Mouse (Mus musculus): ENCODE data around the gene Derl3.
"Not testable (repeated sequence)": the region's sequence is repeated elsewhere in the genome, so short reads cannot be mapped to it uniquely, and the experiment has no call there.

Gene Derl3

DNA sequence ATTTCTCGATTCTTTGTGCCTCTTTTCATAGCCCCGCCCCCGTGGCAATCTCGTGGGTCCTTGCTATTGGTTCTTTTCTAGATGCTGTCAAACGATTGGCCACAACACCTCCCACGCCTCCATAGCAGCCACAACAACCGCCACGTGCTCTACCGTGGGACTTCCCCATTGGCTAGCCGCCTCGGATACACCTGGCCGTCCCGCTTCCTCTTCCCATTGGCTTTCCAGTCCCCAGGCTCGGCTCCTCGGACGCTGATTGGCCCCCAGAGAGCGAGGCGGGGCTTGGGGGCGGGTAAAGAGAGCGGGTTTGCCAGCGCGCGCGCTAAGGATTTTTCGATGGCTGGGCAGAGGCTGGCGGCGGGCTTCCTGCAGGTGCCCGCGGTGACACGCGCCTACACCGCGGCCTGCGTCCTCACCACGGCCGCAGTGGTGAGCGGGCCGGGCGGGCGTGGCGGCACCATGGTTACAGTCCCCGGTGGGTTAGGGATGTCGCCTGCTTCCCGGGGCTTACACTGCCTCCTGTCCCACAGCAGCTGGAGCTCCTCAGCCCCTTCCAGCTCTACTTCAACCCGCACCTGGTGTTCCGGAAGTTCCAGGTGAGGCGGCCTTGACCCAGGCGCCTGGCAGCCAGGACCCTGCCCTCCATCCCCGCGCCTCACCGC is at the start of gene Derl3:
Derl3 (plus strand) TSS at position 325 of the 662 bp plus-strand sequence.
- DNase-seq (ENCODE audit: low read depth, low spot score) = peak; percentile 79

DNA sequence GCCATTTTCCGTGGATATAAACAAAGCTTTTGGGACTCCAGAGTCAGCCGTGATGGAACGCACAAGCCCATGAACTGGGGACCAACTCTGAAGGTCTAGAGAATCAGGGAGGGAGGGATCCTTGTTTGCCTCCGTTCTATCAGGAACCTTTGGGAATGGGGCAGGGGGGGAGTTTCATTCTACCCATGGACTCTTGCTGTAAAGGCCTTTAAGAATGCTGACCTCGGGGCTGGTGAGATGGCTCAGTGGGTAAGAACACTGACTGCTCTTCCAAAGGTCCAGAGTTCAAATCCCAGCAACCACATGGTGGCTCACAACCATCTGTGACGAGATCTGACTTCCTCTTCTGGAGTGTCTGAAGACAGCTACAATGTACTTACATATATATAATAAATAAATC is 49.3 kb upstream of the Derl3 start:
- DNase-seq (ENCODE audit: low read depth, low spot score) = not testable (repeated sequence)

DNA sequence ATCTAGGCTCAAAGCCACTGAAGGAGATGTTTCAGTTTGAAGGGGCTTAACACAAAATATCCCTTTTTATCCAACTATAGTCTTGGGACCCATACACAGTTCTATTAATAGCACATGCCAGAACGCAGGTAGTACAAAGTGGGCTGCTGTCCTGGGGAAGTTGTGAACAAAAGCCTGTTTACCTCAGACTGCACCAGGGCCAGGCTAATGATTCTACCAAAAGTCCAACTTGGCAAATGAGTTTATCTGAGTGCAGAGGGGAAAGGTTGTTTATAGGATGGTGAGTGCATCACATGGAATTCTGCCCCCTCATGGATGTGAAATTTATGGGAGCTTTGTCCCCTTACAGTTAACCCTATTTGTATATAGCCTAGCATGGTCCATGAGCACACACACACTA is 48.4 kb upstream of the Derl3 start:
- DNase-seq (ENCODE audit: low read depth, low spot score) = no peak

DNA sequence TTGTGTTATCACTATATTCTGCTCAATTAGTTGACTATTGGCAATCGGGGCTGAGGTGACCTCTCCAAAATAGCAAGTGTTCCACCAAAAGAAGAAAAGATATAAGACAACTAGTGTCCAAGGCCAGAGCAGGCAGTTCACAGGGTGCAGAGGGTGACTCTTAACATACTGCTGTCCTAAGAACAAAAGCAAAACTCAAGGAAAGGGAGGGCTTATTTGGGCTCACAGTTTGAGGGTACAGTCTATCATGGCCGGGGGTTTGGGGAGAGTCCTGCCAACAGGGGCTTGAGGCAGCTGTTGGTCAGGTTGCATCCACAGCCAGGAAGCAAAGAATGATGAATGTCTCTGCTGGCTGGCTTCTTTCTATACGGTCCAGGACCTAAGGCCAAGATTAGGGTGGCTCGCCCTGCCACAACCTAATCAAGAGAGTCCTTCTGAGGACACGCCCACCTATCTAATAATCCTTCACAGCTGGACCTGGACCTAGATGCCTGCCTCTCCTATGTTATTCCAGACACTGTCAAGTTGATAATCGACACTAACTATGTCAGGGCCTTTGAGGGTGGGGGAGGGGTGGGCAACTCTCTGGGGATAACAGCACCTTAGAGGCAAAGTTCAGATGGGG is 47.8 kb upstream of the Derl3 start:
- peak; percentile 68 for DNase-seq (ENCODE audit: low read depth, low spot score)

DNA sequence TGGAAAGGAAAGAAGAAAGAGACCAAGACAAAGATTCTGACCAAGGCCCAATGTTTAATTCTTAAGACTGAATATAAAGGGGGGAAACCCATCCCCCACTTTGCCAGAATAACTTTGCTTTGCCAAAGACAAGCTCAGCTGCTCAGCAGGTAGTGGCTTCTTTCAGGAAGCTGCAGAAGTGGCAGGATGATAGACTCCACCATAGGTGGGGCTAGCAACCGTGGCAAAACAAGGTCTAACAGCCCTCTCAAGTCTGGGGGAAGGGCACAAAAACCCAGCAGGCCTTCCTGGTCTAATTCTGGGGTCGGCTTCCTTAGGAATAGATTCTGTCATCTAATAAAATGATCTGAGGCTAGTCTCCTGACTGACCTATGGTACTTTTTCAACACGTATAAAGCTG is 44.8 kb upstream of the Derl3 start:
- no peak for DNase-seq (ENCODE audit: low read depth, low spot score)

DNA sequence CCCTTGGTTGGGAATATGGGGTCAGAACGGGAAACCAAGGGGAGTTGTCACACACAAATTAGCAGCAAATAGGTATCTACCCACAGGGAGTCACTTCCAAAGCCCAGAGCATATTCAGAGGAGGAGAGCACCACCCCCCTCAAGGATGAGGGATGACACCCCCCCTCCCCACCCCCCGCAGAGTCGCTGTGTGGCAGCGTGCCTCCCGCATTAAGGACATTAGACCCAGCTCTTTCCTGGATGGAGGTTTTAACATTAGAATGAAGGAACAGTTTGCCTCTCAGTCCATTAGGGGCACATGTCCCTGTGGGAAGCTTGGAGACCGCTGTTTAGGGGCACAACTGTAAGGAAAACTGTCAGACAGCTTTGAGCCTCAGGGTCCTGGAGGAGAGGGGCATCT is 42.1 kb upstream of the Derl3 start:
- DNase-seq (ENCODE audit: low read depth, low spot score) = no peak

DNA sequence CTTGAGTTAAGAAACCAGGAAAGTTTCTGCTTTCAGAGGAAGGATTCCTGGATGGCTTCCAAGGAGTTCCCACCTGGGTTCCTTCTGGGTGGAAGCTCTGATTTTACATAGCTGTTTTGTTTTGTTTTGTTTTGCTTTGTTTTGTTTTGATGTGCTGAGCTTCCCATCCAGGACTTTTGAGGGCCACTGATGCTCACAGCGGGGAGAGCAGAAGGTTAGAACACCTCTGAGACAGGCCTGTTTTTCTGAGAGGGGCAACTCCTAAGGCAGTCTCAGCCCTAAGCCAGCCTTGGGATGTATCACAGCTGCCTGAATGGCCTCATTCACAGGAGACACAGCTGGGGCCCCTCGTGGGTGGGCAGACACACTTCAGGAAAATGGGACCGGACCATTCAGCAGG is 41.5 kb upstream of the Derl3 start:
- DNase-seq (ENCODE audit: low read depth, low spot score) = no peak

DNA sequence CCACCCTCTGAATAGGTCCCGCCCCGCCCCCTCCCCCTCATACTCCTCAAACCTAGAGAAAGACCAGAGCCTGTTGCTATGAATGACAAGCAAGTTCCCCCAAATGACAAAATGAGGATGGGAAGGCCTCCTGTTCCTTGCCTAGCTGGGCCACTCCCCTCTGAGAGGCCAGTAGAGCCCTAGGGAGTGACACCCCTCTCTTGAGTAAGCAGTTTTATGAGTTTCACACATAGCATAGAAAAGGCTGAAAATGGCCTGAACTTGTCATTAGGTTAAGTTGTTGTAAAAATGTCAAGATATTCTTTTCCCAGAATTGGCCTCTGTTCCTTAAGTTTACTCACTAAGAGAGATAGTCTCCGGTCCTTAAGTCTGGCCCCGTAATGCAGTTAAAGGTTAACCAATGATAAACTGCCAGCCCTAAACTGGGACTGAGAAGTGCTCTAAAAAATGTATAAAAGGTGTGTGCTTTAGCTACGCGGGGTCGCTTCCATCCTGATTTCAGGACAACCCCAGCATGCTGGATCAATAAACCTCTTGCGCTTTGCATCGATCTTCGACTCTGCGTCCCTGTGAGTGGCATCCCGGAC is 40.6 kb upstream of the Derl3 start:
- DNase-seq (ENCODE audit: low read depth, low spot score) = no peak

DNA sequence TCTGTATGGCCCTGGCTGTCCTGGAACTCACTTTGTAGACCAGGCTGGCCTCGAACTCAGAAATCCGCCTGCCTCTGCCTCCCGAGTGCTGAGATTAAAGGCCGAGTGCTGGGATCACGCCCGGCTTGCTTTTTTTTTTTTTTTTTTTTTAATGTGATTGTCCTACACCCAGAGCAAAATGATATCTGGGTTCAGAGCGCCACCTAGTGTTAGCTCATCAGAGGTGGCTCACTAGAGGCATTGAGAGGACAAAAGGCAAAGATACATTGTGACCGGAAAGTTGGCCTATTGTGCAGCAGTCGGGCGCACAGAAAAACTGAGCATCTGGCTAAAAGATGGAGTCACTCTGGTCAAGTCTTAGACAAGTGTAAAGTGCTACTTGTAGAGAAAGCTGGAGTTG is 39.8 kb upstream of the Derl3 start:
- DNase-seq (ENCODE audit: low read depth, low spot score) = peak; percentile 77

DNA sequence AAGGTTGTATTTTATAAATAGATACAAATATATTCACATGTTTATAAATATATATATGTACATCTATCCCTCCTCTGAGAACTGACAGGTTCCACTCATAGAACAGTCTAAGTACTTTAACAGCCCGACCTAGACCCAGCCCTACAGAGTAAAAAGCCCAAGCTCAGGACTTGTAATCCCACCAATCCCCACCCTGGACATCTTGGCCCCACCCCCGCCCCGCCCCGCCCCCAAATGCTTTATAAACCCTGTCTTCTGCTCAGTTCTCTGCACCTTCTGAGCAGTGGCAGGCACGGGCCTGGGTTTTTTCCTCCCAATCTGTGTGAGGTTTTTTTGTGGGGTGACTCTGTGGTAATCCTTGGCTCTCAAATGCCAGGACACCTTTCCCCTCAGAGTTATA is 39.1 kb upstream of the Derl3 start:
- DNase-seq (ENCODE audit: low read depth, low spot score) = no peak

DNA sequence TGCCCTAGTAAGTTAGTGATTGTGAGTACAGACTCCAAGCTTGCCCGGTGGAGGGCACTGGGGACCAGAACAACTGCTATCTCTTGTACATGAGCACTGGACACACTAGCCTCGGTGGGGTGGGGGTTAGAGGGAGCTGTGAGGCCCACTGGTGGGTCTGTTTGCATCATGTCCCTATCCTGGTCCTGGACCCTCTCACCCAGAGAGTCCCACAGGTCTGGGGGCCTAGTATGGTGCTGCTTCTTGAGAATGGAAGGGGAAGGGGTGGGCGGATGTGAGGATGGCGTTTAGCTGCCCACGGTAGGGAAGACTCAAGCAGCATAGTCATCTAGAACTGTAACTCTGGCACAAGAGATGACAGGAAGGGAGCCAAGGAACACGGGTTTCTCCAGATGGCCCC is 38.4 kb upstream of the Derl3 start:
- DNase-seq (ENCODE audit: low read depth, low spot score) = no peak

DNA sequence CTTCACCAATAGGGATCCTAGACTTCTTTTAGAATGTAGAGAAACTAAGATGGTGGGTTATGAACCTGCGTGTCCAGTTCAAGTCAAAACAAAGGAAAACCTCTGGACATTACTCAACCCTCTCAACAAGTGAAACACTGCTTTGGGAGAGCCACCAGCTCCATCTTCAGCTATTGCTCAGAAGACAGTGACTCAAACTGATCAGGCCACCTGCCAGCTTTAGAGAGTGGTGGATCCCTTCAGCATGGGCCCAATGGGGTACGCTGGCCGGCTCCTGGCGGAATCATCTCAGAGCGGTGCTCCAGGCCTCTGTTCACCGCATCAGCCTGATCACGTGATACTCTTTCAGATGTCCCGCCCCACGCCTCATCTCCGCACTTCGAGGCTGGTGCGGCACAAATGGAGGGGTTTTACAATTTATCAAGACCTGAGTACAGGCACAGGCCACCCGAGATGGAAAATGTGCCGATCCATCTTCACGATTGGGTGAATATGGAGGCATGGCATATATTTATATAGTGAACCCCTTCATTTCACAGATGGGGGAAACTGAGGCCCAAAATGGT is 37.7 kb upstream of the Derl3 start:
- no peak for DNase-seq (ENCODE audit: low read depth, low spot score)

DNA sequence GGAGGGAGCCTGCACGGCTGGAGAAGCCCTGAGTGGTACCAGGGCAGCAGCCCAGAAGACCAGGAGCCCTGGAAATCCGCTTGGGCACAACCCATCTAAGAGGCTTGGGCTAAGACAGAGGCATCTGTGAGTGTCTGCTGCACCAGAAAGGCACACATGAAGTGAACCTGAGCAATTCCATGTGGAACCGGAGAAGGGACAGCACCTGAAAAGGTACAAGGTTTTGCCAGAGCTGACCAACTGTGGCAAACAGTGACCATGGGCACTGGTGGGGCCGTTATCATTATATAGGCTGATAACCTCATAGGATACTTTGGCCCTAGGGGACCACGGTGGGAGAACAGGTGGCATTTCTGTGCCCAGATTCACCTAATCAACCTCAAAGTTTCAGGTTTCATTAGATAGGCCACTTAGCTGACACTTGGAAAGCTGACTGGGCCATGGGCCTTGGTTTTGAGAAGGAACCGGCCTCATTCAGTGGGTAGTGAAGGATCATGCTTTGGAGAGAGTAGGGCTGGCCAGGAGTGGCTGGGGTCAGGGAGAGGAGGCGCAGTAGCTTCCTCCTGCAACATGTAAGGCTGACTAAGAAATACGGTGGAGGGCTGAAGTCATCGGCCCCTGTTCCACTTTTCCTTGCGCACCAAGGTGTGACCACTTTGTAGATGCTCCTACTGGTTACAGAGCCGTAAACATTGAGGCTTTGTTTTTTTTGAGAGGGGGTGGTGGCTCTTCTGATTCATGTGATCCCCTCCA is 36.9 kb upstream of the Derl3 start:
- DNase-seq (ENCODE audit: low read depth, low spot score) = no peak

DNA sequence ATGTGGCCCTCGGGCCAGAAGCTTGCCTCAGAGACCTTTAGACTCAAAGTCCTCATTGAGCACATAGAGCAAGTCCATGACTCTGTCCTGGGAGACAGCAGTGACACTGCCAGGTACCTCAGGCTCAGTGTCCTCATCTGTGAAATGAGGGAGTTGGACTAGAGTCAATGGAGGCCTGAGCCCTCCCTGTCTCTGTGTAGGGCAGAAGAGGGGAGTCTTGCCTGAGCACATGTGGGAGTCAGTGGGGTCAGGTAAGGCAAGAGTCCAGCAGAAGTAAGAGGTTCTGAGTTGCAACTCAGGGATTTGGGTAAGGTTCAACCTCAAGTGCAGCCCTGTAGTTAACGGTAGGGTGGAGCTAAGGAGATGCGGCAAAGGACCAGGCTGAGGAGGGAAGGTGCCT is 36.2 kb upstream of the Derl3 start:
- DNase-seq (ENCODE audit: low read depth, low spot score) = no peak

DNA sequence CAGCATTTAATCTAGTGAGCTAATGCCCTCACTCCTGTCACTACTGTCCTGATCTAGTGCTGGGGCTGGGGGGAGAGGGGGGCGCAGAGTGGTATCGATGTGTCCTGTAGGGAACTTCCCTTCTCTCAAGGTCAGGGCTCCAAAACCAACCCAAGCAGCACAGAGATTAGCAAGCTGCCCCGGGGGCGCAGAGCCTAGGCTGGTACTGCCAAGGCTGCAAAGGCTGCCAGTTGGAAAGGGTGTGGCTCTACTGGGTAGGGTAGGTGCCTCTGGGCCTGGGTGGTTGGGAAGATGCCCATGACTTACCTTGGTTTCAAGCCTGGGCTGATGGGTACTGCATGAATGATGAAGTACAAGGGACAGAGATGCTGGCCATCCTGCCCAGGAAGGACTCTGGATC is 35.6 kb upstream of the Derl3 start:
- DNase-seq (ENCODE audit: low read depth, low spot score) = no peak

DNA sequence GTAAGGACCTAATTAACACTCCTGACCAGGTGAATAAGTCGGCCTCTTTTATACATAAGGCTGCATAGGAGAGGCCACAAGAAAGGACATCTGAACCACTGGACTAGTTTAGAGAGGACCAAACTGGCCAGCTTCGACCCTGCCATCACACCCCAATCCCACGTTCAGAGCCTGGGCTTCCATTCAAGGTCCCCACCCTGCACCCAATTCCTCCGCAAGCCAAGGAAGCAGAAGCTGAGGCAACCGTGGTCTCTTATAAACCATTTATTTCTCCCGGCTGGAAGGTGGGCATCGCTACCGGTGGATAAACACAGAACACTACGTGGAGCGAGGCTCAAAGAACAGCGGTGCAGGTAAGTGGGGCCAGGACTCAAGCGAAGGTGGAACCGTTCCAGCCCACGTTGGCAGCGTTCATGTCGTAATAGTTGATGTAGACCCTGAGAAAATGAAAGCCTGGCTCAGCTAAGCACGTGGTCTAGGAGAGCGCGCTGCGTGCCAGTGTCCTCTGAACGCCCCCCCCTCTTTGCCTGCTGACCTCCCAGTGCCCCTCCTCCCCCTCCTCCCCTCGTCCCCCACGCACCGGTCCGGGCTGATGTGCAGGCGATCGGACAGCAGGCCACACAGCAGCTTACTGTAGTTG is 34.0 kb upstream of the Derl3 start:
- DNase-seq (ENCODE audit: low read depth, low spot score) = no peak

DNA sequence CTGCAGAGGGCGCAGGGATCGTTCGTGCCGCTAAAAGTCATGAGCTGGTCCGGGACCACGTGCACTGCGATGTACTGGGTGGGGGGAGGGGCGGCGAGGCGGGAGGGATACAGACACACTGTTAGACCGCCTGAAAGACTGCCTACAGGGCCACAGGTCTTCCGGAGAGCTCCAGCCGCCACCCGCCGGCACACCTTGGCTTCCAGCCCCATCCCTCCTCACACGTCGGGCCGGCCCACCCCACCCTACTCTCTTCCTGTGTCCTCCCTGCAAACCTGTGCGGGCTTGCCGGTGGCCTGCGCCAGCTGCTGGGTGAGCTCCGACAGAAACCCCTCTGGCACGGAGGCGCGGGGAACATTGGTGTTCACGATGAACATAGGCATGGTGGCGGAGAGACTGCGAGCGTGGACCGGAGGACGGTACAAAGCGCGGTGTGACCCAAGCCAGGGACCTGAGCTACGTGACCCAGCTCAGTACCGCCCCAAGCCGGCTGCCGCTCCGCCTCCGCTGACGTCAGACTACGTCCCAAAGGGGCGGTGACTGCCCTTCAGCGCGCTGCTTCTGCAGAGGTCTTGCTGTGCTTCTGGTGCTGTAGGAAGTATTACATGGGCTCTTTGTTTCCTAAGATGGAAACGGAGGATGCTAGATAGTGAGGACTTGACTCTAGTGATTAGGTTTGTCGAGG is 33.3 kb upstream of the Derl3 start, which contains the start of gene Mif:
Mif (minus strand) TSS at position 455 of the 685 bp plus-strand sequence.
- DNase-seq (ENCODE audit: low read depth, low spot score) = peak; percentile 73

DNA sequence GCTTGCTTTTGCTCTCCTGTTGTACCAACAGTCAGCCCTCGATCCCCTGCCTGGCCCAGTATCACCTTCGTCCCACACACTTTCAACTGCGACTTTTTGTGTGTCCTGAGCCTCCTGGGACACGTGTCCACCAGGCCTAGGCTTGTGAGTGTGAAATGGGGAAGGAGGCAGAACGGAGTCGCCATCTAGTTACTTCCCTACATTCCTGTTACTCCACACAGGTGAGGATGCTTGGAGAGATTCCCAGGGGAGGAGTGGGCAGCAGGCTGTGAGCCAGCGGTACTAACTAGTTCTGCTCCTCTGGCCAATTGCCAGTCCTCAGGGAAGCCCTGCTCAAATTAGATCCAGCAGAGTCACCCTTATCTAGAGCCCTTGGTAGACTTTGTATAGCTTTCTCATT is 32.5 kb upstream of the Derl3 start:
- DNase-seq (ENCODE audit: low read depth, low spot score) = no peak

DNA sequence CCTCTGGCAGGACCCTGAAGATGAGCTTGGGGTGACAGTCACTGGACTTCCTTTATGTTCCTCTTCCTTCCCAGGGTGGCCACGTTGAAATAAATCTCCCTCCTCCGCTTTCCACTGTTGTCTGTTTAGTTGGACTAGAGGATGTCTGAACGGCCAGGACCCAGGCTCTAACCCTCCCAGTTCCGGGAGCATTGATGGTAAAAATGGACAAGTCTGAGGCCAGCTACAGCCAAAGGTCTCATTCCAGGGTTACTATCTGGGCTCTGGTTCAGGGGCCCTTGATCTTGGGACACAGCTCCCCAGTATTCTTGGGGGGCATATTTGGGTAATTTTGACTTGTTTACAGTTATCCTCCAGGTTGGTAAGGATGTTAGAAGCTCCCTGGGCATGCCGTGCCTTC is 31.6 kb upstream of the Derl3 start:
- no peak for DNase-seq (ENCODE audit: low read depth, low spot score)

DNA sequence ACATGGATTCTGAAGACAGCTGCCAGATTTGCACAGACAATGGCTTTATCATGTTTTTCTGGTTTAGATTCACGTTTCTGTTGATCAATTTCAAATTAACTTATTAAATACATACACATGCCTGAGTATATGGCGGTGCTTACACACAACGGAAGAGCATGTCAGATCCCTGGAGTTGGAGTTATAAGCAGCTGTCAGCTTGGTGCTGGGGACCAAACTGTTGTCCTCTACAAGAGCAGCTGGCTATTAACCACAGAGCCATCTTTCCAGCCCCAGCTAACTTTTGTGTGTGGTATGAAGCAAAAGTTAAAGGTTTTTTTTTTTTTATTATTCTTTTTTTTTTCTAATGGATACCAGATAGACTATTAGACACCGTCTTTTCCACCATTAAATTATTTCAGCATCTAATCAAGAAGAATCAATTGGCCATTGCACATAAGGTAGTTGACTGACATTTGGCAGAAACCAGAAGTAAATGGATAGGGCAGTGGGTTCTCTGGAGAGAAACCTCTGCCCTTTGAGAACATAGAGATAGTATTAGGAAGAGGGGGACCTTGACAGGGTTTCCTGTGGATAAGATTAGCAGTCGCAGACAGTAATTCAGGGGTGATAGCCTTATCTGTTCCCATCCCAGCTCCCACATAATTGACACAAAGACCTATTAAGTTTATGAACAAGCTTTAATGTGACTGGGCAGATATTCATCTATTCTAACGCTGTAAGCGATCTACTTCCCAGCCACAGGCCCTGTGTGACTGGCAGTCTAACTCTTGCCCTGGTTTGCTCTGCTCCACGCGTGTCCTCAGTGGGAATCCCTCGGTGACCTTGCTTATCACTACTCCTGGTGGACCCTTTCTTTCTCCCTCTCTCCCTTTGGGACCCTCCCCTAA is 20.9 kb upstream of the Derl3 start:
- no peak for DNase-seq (ENCODE audit: low read depth, low spot score)
